Mouse (Mus musculus) lung, adult 2 months (tissue): ENCODE results near the gene Erlin1. TPM values are rescaled to one million over a fixed set of nuclear protein-coding genes. Genes with fewer than 3 reads are reported as not detected.
A peak's percentile ranks its signal among the peaks of the same experiment; 100 is the strongest.

Experiments
- DNase-seq: peaks from one replicate; pipeline ENCODE4 v3.0.0; 2022
- H3K4me1 ChIP-seq: fragments of 200-500 bp; 2 replicates; pipeline ENCODE4 v1.6.1; 2011; ENCODE audit warnings: low read length; ENCODE audit not compliant: control insufficient read depth, insufficient read depth
- H3K4me3 ChIP-seq: fragments of 200-500 bp; replicated peaks from 2 replicates; pipeline ENCODE3; 2011; ENCODE audit warnings: low read depth, mild to moderate bottlenecking, control low read depth, low read length; ENCODE audit errors: extremely low read depth
- CTCF ChIP-seq: fragments of 200-500 bp; IDR thresholded peaks from 2 replicates; pipeline ENCODE4 v1.5.1; 2011; ENCODE audit warnings: mild to moderate bottlenecking, low read length, control low read depth; ENCODE audit not compliant: insufficient read depth
- POLR2A ChIP-seq: fragments of 200-500 bp; IDR thresholded peaks from 2 replicates; pipeline ENCODE4 v1.6.1; 2011; ENCODE audit warnings: low read depth, mild to moderate bottlenecking, control low read depth, low read length, borderline replicate concordance; ENCODE audit errors: extremely low read depth
- WGBS: fragments of 180-500 bp; shearing (Covaris S2); methylation state at CpG from one replicate; pipeline ENCODE4 v1.1.7; 2018; 5-methylcytosine and 5-hydroxymethylcytosine counted together
- polyA plus RNA-seq: library from polyadenylated mRNA; depleted of rRNA; stranded (reverse); fragments of >200 nt; gene quantifications from 2 replicates; pipeline ENCODE4 v1.2.3, GENCODE M21; 2012

Erlin1 gene
- polyA plus RNA-seq, 1 experiment: 7.0 TPM

DNA sequence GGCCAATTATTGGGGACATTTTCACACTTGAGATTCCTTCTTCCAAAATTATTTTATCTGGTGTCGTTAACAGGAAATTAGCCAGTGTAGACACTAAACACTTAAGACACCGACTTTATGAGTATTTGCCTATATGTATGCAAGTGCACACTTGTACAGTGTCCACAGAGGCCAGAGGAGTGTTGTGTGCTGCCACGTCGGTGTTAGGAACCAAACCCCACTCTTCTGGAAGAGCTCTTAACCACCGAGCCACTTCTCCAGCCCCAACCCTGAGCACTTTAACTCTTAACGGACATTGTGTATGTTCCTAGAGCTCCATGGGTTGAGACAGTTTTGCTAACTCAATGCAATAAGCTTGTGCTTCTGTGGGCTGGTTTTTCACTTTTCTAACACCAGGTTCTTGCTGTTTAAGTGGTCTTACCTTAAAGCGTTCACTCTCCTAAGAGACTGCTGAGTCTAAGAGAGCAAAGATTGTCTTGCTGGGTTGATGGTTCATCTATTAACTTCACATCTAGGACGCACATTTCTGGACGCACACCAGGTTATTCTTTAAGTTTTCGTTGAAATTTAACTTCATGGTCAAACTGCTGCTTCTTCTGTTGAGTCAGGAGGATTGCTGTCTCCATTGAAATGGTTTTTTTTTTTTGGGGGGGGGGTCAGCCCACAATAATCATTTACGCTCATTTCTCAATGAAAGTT is 37.4 kb downstream of the Erlin1 start:
- whole genome bisulfite sequencing: 76% methylated on average over 11 of the region's 11 CpGs
- no peak for DNase-seq

DNA sequence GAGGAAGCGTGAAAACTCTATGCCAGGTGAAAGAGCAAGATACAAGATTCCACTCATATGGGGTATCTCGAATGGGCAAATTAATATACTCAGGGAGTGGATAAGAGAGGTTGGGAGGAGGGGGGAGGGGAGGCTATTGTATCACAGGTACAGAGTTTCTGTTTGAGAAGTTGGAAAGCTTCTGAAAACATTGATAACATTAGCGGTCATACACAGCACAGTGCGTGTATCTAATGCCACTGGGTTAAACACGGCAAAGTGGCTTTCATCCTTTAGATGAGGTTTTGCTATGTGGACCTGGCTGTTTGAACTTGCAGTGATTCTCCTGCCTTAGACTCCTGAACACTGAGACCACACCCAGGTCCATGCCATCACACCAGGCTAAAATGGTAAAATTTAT is 39.6 kb downstream of the Erlin1 start:
- no peak for DNase-seq
- Histone ChIP-seq H3K4me3 (no peak overlapping the region), H3K4me1 (no peaks in the 10 kb centered on the region)
- TF ChIP-seq CTCF (no peak), POLR2A (no peak)
- WGBS: 85% methylated on average over 5 of the region's 5 CpGs

More for the DNA sequence above, 37.4 kb downstream of the Erlin1 start:
- Histone ChIP-seq H3K4me1 (no peaks in the 10 kb centered on the region), H3K4me3 (no peak overlapping the region)
- TF ChIP-seq CTCF (no peak), POLR2A (no peak)

DNA sequence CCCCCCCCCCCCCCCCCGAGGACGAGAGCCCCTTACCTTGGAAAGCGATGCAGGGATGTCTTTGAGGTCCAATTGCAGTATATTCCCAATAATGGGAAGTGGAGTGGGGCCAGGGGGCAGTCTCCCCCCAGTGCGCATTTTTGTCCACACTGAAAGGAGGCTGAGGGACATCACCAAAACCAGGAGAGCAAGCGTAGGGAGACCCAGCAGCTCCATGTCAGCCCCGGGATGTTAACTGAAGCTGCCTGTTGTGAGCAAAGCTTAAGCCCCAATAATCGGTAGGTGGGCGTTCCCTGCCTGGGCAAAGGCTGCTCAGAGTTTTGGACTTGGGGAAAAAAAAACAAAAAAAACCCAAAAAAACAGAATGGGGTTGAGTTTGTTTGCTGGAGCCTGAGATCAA is 40.6 kb downstream of the Erlin1 start, which contains the start of gene Cyp2c23:
Cyp2c23 (minus strand) TSS at position 237 of the 400 bp plus-strand sequence.
- no peak for TF ChIP-seq POLR2A
- TF ChIP-seq CTCF: no peak
- no peak for DNase-seq
- Histone ChIP-seq H3K4me3 (no peak within 1 kb of the TSS), H3K4me1 (no peaks in the 10 kb centered on the region)
- WGBS: 81% methylated on average over 6 of the region's 8 CpGs

DNA sequence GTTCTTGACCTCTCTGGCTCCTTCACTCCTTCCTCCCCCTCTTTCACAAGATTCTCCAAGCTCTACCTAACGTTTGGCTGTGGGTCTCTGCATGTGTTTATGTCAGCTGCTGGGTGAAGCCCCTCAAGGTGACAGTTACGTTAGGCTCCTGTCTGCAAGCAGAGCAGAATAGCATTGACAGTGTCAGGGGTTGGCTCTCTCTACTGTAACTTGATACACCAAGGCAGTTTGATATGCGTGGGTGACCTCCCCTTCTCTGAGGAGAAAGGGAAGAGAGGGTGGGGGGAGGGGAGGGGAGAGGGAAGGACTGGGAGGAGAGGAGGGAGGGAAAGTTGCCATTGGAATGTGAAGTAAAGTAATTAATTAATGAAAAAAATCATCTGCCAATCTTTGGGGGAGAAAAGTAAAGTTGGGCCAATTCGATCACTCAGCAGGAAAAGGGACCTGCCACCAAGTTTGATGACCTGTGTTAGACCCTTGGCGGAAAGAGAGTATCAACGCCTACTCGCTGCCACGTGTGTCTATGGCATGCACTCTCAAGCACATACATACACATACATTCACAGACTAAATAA is 42.5 kb downstream of the Erlin1 start:
- Histone ChIP-seq H3K4me3 (no peak overlapping the region), H3K4me1 (no peaks in the 10 kb centered on the region)
- DNase-seq: no peak
- TF ChIP-seq POLR2A (no peak), CTCF (no peak)
- WGBS: 66% methylated on average over 8 of the region's 8 CpGs

GRCm38 (mm10) chr19:44024921-44025585 is 44.5 kb downstream of the Erlin1 start:
- 78% methylated on average over 13 of the region's 13 CpGs for WGBS
- no peak overlapping the region for H3K4me3 ChIP-seq
- TF ChIP-seq POLR2A (no peak), CTCF (no peak)
- 0 out of 2 replicates have a peak, but pooled peaks cover 3% of the 10 kb centered on the region for H3K4me1 ChIP-seq
- no peak for DNase-seq

DNA sequence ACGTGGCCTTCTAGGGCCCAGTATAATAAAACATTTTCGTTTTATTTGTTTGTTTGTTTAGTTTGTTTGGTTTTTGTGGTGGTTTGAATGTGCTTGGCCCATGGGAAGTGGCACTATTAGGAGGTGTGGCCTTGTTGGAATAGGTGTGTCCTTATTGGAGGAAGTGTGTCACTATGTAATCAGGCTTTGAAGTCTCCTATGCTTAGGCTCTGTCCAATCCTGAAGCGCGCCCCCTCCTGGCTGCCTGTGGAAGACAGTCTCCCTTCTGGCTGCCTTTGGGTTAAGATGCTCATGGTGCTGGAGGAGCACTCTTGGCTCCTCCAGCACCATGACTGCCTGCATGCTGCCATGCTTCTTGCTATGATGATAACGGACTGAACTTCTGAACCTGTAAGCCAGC is 46.5 kb downstream of the Erlin1 start:
- 68% methylated on average over 5 of the region's 5 CpGs for WGBS
- Histone ChIP-seq H3K4me3 (no peak overlapping the region), H3K4me1 (0 out of 2 replicates have a peak, but pooled peaks cover 3% of the 10 kb centered on the region)
- no peak for DNase-seq
- TF ChIP-seq CTCF (no peak), POLR2A (no peak)

DNA sequence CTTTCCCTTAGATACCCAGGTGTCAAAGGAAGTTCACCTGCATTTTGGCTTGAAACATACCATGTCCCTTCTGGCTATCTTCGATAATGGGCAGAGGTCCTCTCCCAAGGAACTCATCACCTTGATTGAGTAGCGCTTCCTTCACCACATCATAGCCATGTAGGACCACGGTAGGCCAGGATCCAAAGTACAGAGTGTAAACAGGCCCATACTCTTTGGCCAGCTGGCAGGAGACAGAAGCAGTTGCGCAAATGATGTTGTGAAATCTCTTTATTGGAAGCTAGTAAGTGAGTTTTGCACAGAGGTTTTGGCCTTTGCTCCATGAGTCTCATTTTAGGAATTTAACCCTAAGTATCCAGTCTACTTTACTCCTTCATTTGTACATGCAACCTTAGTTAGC is 48.1 kb downstream of the Erlin1 start:
- no peak for TF ChIP-seq POLR2A
- Histone ChIP-seq H3K4me1 (0 out of 2 replicates have a peak, but pooled peaks cover 3% of the 10 kb centered on the region), H3K4me3 (no peak overlapping the region)
- 53% methylated on average over 4 of the region's 4 CpGs for WGBS
- DNase-seq: peak; percentile 53

DNA sequence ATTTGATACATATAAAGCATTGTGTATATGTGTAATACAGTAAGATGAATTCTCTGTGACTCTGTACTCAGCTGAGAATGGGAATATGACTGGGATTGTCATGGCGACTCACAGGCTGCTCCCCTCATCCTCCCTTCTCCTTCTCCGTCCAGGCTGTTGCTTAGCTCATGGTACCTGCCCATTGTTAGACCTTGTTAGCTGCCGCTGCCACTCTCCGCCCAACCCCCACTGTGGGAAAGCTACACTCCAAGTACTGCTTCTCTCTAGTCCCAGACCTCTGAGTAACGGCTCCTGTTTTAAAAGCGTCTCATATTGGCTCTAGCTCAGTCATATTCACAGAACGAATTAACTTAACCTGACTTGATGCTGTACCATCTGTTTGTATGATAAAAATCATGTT is 49.8 kb downstream of the Erlin1 start:
- no peak for DNase-seq
- 62% methylated on average over 7 of the region's 7 CpGs for WGBS
- TF ChIP-seq POLR2A (no peak), CTCF (no peak)
- Histone ChIP-seq H3K4me1 (0 out of 2 replicates have a peak, but pooled peaks cover 3% of the 10 kb centered on the region), H3K4me3 (no peak overlapping the region)

DNA sequence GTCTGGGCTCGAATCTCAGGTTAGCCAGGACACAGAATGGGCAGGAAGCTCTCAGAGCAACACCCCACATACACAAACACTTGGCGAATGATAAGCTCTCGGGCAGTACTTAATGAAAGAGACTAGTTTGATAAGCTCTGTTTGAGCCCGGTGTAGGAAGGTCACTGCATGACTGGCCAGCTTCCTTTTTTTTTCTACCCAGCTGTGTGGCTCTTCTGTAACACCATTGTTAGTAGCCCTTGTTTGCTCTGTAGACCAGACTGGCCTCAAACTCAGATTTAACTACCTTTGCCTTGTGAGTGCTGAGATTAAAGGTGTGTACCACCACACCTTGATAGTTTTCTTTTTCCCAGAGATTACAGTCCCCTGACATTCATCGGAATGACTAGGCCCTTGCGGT is 55.7 kb downstream of the Erlin1 start:
- TF ChIP-seq POLR2A (no peak), CTCF (no peak)
- Histone ChIP-seq H3K4me1 (no peaks in the 10 kb centered on the region), H3K4me3 (no peak overlapping the region)
- no peak for DNase-seq
- WGBS: 42% methylated on average over 6 of the region's 6 CpGs
